Mouse (Mus musculus) frontal cortex, adult 2 months (tissue): ENCODE results near the gene Gm7995. TPM values are rescaled to one million over a fixed set of nuclear protein-coding genes. Genes with fewer than 3 reads are reported as not detected.
"Not testable (repeated sequence)": the region's sequence is repeated elsewhere in the genome, so short reads cannot be mapped to it uniquely, and the experiment has no call there.

Experiments used
- DNase-seq, 2 experiments: peaks; one replicate each; pipeline ENCODE4 v3.0.0; 2022; ENCODE audit warnings: low spot score in 1 of 2; ENCODE audit errors: extremely low spot score in 1 of 2
- polyA plus RNA-seq: library from polyadenylated mRNA; depleted of rRNA; stranded (reverse); fragments of >200 nt; gene quantifications from 2 replicates; pipeline ENCODE4 v1.2.3, GENCODE M21; 2012; rRNA removed

The Gm7995 gene
- polyA plus RNA-seq, result not detected in 2 replicates

- not testable (repeated sequence) for DNase-seq
These were observed at the start of gene Gm7995 for GRCm38 (mm10) chr14:42309910-42310309. TSS of gene Gm7995 (plus strand) at chr14:42310210.

DNA sequence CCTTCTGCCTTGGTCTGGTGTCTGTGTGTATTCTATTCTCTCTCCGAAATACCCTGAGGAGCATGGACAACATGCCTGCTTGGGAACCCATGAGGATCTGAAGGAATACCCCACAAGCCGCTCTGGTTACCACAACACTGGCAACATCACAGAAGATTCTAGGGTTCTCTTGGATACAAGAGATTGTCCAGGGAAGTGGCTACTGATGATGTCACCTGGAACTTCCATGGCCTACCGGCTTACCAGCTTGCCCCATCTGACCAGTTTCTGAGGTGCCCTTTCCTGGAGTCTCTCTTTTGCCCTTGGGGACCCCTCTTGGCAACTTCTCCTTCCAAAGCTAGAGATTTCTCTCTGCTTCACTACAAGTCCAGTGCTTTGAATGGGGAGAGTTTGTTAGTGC lies 12.8 kb upstream of the Gm7995 start, which contains the start of gene Gm9611:
Gm9611 (minus strand) TSS at position 101 of the 400 bp plus-strand sequence.
- not testable (repeated sequence) for DNase-seq

Other genes with a start within 250 kb of the Gm7995 start
- gene Gm7951, start 192.8 kb upstream of the Gm7995 start, polyA plus RNA-seq, result not detected in 2 replicates
- gene Gm17027, start 147.6 kb upstream of the Gm7995 start, polyA plus RNA-seq, result not detected in 2 replicates
- not detected in 2 replicates for gene Gm3573, start 119.4 kb upstream of the Gm7995 start, polyA plus RNA-seq
- not detected in 2 replicates for gene Gm17026, start 50.2 kb upstream of the Gm7995 start, polyA plus RNA-seq
- gene Gm9611, start 12.9 kb upstream of the Gm7995 start, polyA plus RNA-seq, result not detected in 2 replicates
- gene Gm8005, start 129.5 kb downstream of the Gm7995 start, polyA plus RNA-seq, result not detected in 2 replicates
- gene Gm8011, start 153.7 kb downstream of the Gm7995 start, polyA plus RNA-seq, result not detected in 2 replicates
- not detected in 2 replicates for gene Gm8020, start 192.1 kb downstream of the Gm7995 start, polyA plus RNA-seq
- gene Gm8024, start 214.1 kb downstream of the Gm7995 start, polyA plus RNA-seq, result 0.14 and 0.19 TPM in 2 replicates